Mouse (Mus musculus) kidney, postnatal 14 days (tissue): Measurements from ENCODE around the gene Wipi1.

Experiments
- DNase-seq: peaks from one replicate; pipeline ENCODE4 v3.0.0; 2022; ENCODE audit warnings: mixed read lengths

Gene Wipi1

GRCm38 (mm10) chr11:109525571-109525970 lies 86.2 kb downstream of the Wipi1 start:
- no peak for DNase-seq

- DNase-seq, result no peak
Observed at GRCm38 (mm10) chr11:109524869-109525268, 86.9 kb downstream of the Wipi1 start.
